Mouse (Mus musculus) forebrain, embryonic 12.5 days (tissue): ENCODE results near the gene Cacna1i. TPM values are rescaled to one million over a fixed set of nuclear protein-coding genes. Genes with fewer than 3 reads are reported as not detected.

Experiments
- ATAC-seq: fragments of 200-750 bp; cut with Nextera tagmentation; 2 replicates; pipeline ENCODE4 v1.8.0; 2017; ENCODE audit warnings: moderate TSS enrichment; ENCODE audit not compliant: low FRiP score
- H3K27ac ChIP-seq: fragments of 300-500 bp; sonication (generic); 2 replicates; pipeline ENCODE4 v1.5.1; 2016; ENCODE audit warnings: mild to moderate bottlenecking
- H3K27me3 ChIP-seq: fragments of 300-500 bp; sonication (generic); 2 replicates; pipeline ENCODE4 v1.6.1; 2016; ENCODE audit warnings: mild to moderate bottlenecking
- H3K36me3 ChIP-seq: fragments of 300-500 bp; sonication (generic); replicated peaks from 2 replicates; pipeline ENCODE4 v1.6.1; 2016; ENCODE audit warnings: mild to moderate bottlenecking
- H3K4me1 ChIP-seq: fragments of 300-500 bp; sonication (generic); 2 replicates; pipeline ENCODE4 v1.6.1; 2016
- H3K4me2 ChIP-seq: fragments of 300-500 bp; sonication (generic); 2 replicates; pipeline ENCODE4 v1.6.1; 2016; ENCODE audit warnings: mild to moderate bottlenecking, moderate library complexity
- H3K4me3 ChIP-seq: fragments of 300-500 bp; sonication (generic); replicated peaks from 2 replicates; pipeline ENCODE4 v1.5.1; 2016; ENCODE audit warnings: mild to moderate bottlenecking
- H3K9ac ChIP-seq: fragments of 300-500 bp; sonication (generic); 2 replicates; pipeline ENCODE4 v1.6.1; 2016; ENCODE audit warnings: mild to moderate bottlenecking
- H3K9me3 ChIP-seq: fragments of 300-500 bp; sonication (generic); 2 replicates; pipeline ENCODE4 v1.6.1; 2016
- WGBS: fragments of 180-500 bp; shearing (Covaris S2); methylation state at CpG from one replicate; pipeline ENCODE4 v1.1.7; 2016; 5-methylcytosine and 5-hydroxymethylcytosine counted together
- polyA plus RNA-seq: library from polyadenylated mRNA; unstranded; fragments of >200 nt; fragmentation: Nextera tagmentation; extraction: Ambion mirVana; gene quantifications from 2 replicates; pipeline ENCODE4 v1.2.1, GENCODE M21; 2016

Cacna1i gene
- polyA plus RNA-seq, 1 experiment from 2014 or later, result 0.17 TPM

DNA sequence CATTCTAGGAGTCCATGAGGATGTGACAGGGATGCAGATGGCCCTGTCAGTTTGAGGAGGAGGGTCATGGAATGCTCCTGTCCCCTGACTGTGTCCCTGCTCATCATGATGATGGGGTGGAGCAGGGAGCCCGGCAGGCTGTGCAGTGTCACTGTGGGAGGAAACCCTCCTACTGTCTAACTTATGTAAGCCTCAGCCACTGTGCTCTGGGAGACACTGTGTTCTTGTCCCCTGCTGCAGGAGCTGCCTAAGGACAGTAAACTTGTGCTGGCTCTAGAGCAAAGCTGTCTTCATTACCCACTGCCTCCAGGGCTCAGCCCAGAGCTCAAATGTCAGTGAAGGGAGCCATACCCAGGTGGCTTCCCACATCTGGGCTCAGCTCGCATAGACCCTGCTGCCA, 131.1 kb downstream of the Cacna1i start:
- Histone ChIP-seq H3K27ac (no peak overlapping the region), H3K27me3 (0 out of 2 replicates have a peak, but pooled peaks cover 7% of the 10 kb centered on the region), H3K4me3 (no peak overlapping the region), H3K4me1 (peaks cover 6% of the 10 kb centered on the region; the same call in 1 of the 2 replicates), H3K4me2 (no peak overlapping the region), H3K9ac (no peak overlapping the region), H3K9me3 (no peaks in the 10 kb centered on the region), H3K36me3 (no peaks in the 10 kb centered on the region)
- no peak for ATAC-seq
- 87% methylated on average over 2 of the region's 2 CpGs for WGBS

DNA sequence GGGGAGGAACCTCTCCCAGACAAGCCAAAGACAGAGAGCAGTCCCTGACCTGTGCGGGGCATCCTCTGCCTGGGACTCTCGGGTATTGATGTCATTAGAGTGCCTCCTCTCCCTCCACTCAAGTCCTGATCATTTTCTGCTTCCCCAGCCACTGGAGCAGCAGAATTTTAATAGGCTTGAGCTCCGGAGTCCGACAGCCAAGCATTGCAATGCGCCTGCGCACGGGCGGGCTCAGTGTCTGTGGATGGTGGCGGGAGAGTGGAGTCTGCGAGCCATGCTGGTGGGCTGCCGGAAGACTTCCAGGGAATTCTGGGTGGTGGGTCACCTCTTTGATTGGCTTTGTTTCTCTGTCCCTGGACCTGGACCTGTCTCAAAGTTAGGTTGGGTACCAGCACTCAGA, 143.3 kb downstream of the Cacna1i start:
- no peak for ATAC-seq
- no peak overlapping the region for H3K4me3 ChIP-seq
- H3K36me3 ChIP-seq, result no peaks in the 10 kb centered on the region
- H3K4me1 ChIP-seq, result peaks cover 6% of the 10 kb centered on the region; the same call in 1 of the 2 replicates
- WGBS, result 69% methylated on average over 11 of the region's 11 CpGs
- no peak overlapping the region for H3K4me2 ChIP-seq
- no peaks in the 10 kb centered on the region for H3K27me3 ChIP-seq
- no peak overlapping the region for H3K9ac ChIP-seq
- no peaks in the 10 kb centered on the region for H3K9me3 ChIP-seq
- H3K27ac ChIP-seq, result no peak overlapping the region

DNA sequence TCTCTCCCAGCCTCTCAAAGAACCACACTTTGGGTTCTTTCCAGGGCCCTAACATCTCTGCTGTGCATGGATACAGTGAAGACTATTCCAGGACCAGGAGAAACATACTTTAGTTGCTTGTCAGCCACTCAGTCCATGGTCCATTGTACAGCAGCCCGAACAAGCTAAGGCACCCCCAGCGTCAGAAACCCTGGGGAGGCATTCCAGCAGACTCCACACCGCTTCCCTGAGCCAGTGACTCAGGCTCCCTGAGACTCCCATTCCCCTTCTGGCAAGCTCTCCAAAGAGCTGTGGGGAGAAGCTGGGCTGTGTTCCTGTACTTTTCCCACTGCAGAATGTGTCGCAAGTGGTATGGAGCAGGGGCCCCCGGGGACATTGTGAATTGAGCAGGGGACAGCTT, 149.9 kb downstream of the Cacna1i start:
- ATAC-seq, result no peak

DNA sequence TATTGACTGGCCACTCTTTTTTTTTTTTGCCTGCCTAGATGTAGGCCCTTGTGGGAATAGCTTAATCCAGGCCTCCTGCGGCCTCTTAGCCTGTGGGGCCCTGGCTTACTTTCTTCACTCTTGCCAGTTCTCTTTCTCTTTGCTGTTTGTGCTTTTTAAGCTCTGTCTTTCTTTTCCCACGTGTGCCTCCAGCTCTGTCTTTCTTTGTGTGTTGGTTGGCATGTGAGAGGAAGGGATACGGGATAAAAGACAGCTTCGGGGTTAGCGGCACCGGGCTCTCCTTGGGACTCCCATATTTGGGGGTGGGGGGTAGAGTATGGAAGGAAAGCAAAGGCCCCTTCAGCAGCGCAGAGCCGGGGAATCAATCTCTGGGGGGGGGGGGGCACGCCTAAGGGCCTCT, 151.0 kb downstream of the Cacna1i start:
- peak overlapping the region; percentile 65 for H3K27ac ChIP-seq
- H3K9ac ChIP-seq, result no peak overlapping the region
- WGBS, result 27% methylated on average over 9 of the region's 9 CpGs
- H3K4me3 ChIP-seq, result no peak overlapping the region
- H3K36me3 ChIP-seq, result no peaks in the 10 kb centered on the region
- peak; percentile 27; the same call in 1 of the 2 replicates for ATAC-seq
- H3K9me3 ChIP-seq, result no peaks in the 10 kb centered on the region
- H3K27me3 ChIP-seq, result peaks cover 4% of the 10 kb centered on the region; the same call in 1 of the 2 replicates
- H3K4me1 ChIP-seq, result peaks cover 18% of the 10 kb centered on the region
- 0 out of 2 replicates have a peak overlapping the region, but pooled peaks have one; percentile 10 for H3K4me2 ChIP-seq

More for the DNA sequence above, 149.9 kb downstream of the Cacna1i start:
- no peak overlapping the region for H3K27ac ChIP-seq
- peaks cover 4% of the 10 kb centered on the region; the same call in 1 of the 2 replicates for H3K27me3 ChIP-seq
- peaks cover 18% of the 10 kb centered on the region for H3K4me1 ChIP-seq
- H3K36me3 ChIP-seq, result no peaks in the 10 kb centered on the region
- no peak overlapping the region for H3K4me2 ChIP-seq
- no peak overlapping the region for H3K4me3 ChIP-seq
- no peaks in the 10 kb centered on the region for H3K9me3 ChIP-seq
- no peak overlapping the region for H3K9ac ChIP-seq
- 85% methylated on average over 5 of the region's 5 CpGs for WGBS

DNA sequence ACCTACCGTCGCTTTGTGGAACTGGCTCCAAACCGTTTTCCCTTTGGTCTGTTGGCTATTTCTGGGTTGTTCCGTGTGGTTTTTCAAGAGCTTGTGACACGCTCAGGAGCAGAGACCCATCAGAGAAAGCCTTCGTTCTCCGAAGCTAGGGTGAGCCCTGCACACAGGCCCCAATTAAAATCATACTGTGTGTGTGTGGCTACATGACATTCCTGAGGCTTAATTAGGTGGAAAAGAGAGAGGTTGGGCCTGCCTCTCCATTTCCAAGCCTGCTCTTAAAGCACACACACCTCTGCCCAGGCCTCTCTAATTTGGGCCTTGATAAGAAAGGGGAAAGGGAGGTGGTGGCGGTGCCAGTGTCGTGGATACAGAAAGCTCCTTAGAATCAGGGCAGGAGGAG, 151.4 kb downstream of the Cacna1i start:
- H3K4me2 ChIP-seq, result 0 out of 2 replicates have a peak overlapping the region, but pooled peaks have one; percentile 10
- no peak overlapping the region for H3K4me3 ChIP-seq
- no peak overlapping the region for H3K9ac ChIP-seq
- H3K4me1 ChIP-seq, result peaks cover 18% of the 10 kb centered on the region
- H3K9me3 ChIP-seq, result no peaks in the 10 kb centered on the region
- peaks cover 4% of the 10 kb centered on the region; the same call in 1 of the 2 replicates for H3K27me3 ChIP-seq
- no peaks in the 10 kb centered on the region for H3K36me3 ChIP-seq
- peak overlapping the region; percentile 65 for H3K27ac ChIP-seq
- peak; percentile 74; the same call in 1 of the 2 replicates for ATAC-seq
- WGBS, result 38% methylated on average over 9 of the region's 9 CpGs

DNA sequence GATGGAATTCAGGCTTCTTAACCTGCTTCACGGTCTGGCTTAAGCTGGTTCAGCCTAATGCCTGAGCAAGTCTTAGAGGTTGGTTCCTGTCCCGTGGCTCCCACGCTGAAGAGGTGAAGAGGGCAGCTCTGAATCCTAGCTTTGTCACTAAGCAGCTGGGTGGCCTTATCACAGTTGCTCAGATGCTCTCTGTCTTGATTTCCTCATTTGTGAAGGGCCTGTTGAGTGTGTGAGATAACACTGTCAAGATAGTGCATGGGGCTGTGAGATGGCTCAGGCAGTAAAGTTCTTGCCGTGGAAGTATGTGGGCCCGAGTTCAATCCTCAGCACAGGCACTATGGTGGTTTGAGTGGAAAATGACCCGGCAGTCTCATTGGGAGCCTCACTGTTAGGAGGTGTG, 153.2 kb downstream of the Cacna1i start:
- Histone ChIP-seq H3K4me2 (no peak overlapping the region), H3K36me3 (no peaks in the 10 kb centered on the region), H3K27me3 (peaks cover 4% of the 10 kb centered on the region; the same call in 1 of the 2 replicates), H3K4me1 (peaks cover 18% of the 10 kb centered on the region), H3K4me3 (no peak overlapping the region), H3K27ac (no peak overlapping the region), H3K9me3 (no peaks in the 10 kb centered on the region), H3K9ac (no peak overlapping the region)
- WGBS, result 92% methylated on average over 6 of the region's 6 CpGs
- no peak for ATAC-seq

DNA sequence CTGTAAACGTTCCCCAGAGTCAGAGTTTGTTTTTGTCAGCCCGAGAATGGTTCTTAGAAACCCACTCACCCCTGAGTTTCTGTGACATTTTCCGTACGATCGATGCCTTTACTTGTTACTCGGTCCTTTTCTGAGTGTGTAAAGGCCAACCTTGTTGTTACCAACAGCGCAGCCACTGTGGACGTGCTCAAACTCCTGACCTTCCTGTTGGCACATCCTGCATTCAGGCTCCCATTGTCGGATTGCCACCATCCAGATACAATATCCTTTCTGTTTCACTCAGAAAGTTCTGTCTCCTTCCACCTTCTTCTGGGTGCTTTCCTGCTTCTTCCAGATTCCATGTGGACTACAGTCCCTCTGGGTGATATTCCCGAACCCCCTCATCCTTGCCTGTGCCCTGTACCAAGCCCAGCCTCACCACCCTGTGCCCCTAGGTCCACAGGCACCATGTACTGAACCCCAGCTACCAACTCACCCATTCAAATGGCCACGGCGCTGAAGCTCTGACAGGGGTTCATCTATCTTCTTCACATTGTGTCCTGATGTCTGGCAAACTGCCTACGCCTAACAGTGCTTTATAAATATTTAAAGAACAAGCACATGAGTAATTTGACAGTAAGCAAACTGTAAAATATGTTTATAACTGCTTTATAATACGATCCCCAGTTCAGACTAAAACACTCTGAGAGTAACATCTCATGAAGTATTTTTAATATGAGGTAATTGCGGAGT, 159.1 kb downstream of the Cacna1i start:
- H3K9ac ChIP-seq, result no peak overlapping the region
- no peak overlapping the region for H3K4me3 ChIP-seq
- no peak overlapping the region for H3K4me2 ChIP-seq
- no peak for ATAC-seq
- WGBS, result 88% methylated on average over 15 of the region's 15 CpGs
- no peaks in the 10 kb centered on the region for H3K27me3 ChIP-seq
- H3K9me3 ChIP-seq, result no peaks in the 10 kb centered on the region
- H3K27ac ChIP-seq, result no peak overlapping the region
- no peaks in the 10 kb centered on the region for H3K36me3 ChIP-seq
- H3K4me1 ChIP-seq, result no peaks in the 10 kb centered on the region

Other genes with a start within 250 kb of the Cacna1i start
- 12.1 and 13.9 TPM in 2 replicates for gene Syngr1, start 195.9 kb upstream of the Cacna1i start, polyA plus RNA-seq
- gene Rpl3, start 195.4 kb upstream of the Cacna1i start, polyA plus RNA-seq, result 659 and 694 TPM in 2 replicates
- gene Tab1, start 154.1 kb upstream of the Cacna1i start, polyA plus RNA-seq, result 40.5 and 44.0 TPM in 2 replicates
- 8.6 and 9.6 TPM in 2 replicates for gene Mgat3, start 113.5 kb upstream of the Cacna1i start, polyA plus RNA-seq
- gene Mief1, start 53.2 kb upstream of the Cacna1i start, polyA plus RNA-seq, result 38.6 and 44.2 TPM in 2 replicates
- gene AC140267.1, start 51.4 kb upstream of the Cacna1i start, polyA plus RNA-seq, result not detected in 2 replicates
- gene Atf4, start 32.1 kb upstream of the Cacna1i start, polyA plus RNA-seq, result 132 and 142 TPM in 2 replicates
- 57.4 and 65.2 TPM in 2 replicates for gene Rps19bp1, start 22.9 kb upstream of the Cacna1i start, polyA plus RNA-seq